Mouse (Mus musculus) spleen, adult 2 months (tissue): ENCODE data around the gene Reps2. TPM values are rescaled to one million over a fixed set of nuclear protein-coding genes. Genes with fewer than 3 reads are reported as not detected.
A peak's percentile ranks its signal among the peaks of the same experiment; 100 is the strongest.

Experiments
- DNase-seq, 2 experiments: peaks; one replicate each; pipeline versions ENCODE4 v3.0.0 to v3.0.0-alpha.2; 2012 to 2021; ENCODE audit warnings: low spot score in 2 of 2, low read depth in 1 of 2
- H3K27ac ChIP-seq: fragments of 200-500 bp; 2 replicates; pipeline ENCODE4 v1.5.1; 2012; ENCODE audit warnings: low read length, inconsistent platforms; ENCODE audit not compliant: insufficient read depth
- H3K27me3 ChIP-seq: fragments of 200-500 bp; 2 replicates; pipeline ENCODE4 v1.6.1; 2012; ENCODE audit warnings: mild to moderate bottlenecking, moderate library complexity, low read length, inconsistent platforms; ENCODE audit not compliant: control insufficient read depth, insufficient read depth
- H3K36me3 ChIP-seq: fragments of 200-500 bp; 2 replicates; pipeline ENCODE4 v1.6.1; 2012; ENCODE audit warnings: mild to moderate bottlenecking, low read length, inconsistent platforms; ENCODE audit not compliant: control insufficient read depth, insufficient read depth
- H3K4me1 ChIP-seq: fragments of 200-500 bp; 2 replicates; pipeline ENCODE4 v1.6.1; 2011; ENCODE audit warnings: inconsistent platforms; ENCODE audit not compliant: control insufficient read depth, insufficient read depth, insufficient read length
- H3K4me3 ChIP-seq: fragments of 200-500 bp; 2 replicates; pipeline ENCODE4 v1.5.1; 2011; ENCODE audit warnings: mild to moderate bottlenecking, inconsistent platforms; ENCODE audit not compliant: insufficient read depth, insufficient read length; ENCODE audit errors: extremely low read depth
- CTCF ChIP-seq: fragments of 200-500 bp; IDR thresholded peaks from 2 replicates; pipeline ENCODE4 v1.5.1; 2011; ENCODE audit warnings: mild to moderate bottlenecking, inconsistent platforms; ENCODE audit not compliant: insufficient read depth, insufficient read length, insufficient replicate concordance; ENCODE audit errors: extremely low read depth
- POLR2A ChIP-seq: fragments of 200-500 bp; IDR thresholded peaks from 2 replicates; pipeline ENCODE4 v1.6.1; 2011; ENCODE audit warnings: low read depth, low read length, inconsistent platforms
- WGBS: fragments of 180-500 bp; shearing (Covaris S2); methylation state at CpG from one replicate; pipeline ENCODE4 v1.1.7; 2018; 5-methylcytosine and 5-hydroxymethylcytosine counted together
- polyA plus RNA-seq: library from polyadenylated mRNA; depleted of rRNA; stranded (reverse); fragments of >200 nt; gene quantifications from 2 replicates; pipeline ENCODE4 v1.2.3, GENCODE M21; 2012; rRNA removed

Gene Reps2
- 0.20 and 0.23 TPM in 2 replicates for polyA plus RNA-seq

GRCm38 (mm10) chrX:162643091-162643788 lies at the start of gene Reps2:
Gene Reps2, minus strand, starts transcription at chrX:162643649.
- no peak within 1 kb of the TSS for H3K27ac ChIP-seq
- no peaks in the 10 kb centered on the region for H3K27me3 ChIP-seq
- DNase-seq, result peak in 1 of 2 experiments; percentile 32
- 25% methylated on average over 57 of the region's 61 CpGs for WGBS
- H3K4me1 ChIP-seq, result peaks cover 2% of the 10 kb centered on the region; the same call in 1 of the 2 replicates
- H3K4me3 ChIP-seq, result peak within 1 kb of the TSS; percentile 51
- H3K36me3 ChIP-seq, result no peaks in the 10 kb centered on the region
- TF ChIP-seq CTCF (no peak), POLR2A (no peak)

GRCm38 (mm10) chrX:162691272-162691671 lies 47.8 kb upstream of the Reps2 start:
- Histone ChIP-seq H3K27me3 (no peaks in the 10 kb centered on the region), H3K4me1 (no peaks in the 10 kb centered on the region), H3K36me3 (no peaks in the 10 kb centered on the region), H3K4me3 (no peak overlapping the region), H3K27ac (no peak overlapping the region)
- TF ChIP-seq CTCF (no peak), POLR2A (no peak)
- no peak for DNase-seq
- WGBS, result 27% methylated on average over 2 of the region's 2 CpGs

- H3K4me3 ChIP-seq, result no peak overlapping the region
- DNase-seq, result no peak
- no peaks in the 10 kb centered on the region for H3K27me3 ChIP-seq
- no peaks in the 10 kb centered on the region for H3K4me1 ChIP-seq
- TF ChIP-seq CTCF (no peak), POLR2A (no peak)
- H3K36me3 ChIP-seq, result no peaks in the 10 kb centered on the region
- no peak overlapping the region for H3K27ac ChIP-seq
- WGBS, result 89% methylated on average over 1 of the region's 1 CpGs
Measured at GRCm38 (mm10) chrX:162685394-162685793, 41.9 kb upstream of the Reps2 start.

GRCm38 (mm10) chrX:162679506-162679905 lies 36.1 kb upstream of the Reps2 start:
- Histone ChIP-seq H3K4me1 (no peaks in the 10 kb centered on the region), H3K36me3 (no peaks in the 10 kb centered on the region), H3K27ac (no peak overlapping the region), H3K27me3 (no peaks in the 10 kb centered on the region), H3K4me3 (no peak overlapping the region)
- no peak for DNase-seq
- no peak for TF ChIP-seq POLR2A
- TF ChIP-seq CTCF, result no peak
- WGBS, result 80% methylated on average over 2 of the region's 2 CpGs

- H3K4me3 ChIP-seq, result no peak overlapping the region
- H3K27me3 ChIP-seq, result no peaks in the 10 kb centered on the region
- no peaks in the 10 kb centered on the region for H3K4me1 ChIP-seq
- TF ChIP-seq CTCF, result no peak
- no peak for TF ChIP-seq POLR2A
- no peak overlapping the region for H3K27ac ChIP-seq
- no peak for DNase-seq
- no peaks in the 10 kb centered on the region for H3K36me3 ChIP-seq
- WGBS, result 81% methylated on average over 2 of the region's 2 CpGs
Measured at GRCm38 (mm10) chrX:162678820-162679219, 35.4 kb upstream of the Reps2 start.

GRCm38 (mm10) chrX:162666166-162666565 lies 22.7 kb upstream of the Reps2 start:
- Histone ChIP-seq H3K27me3 (no peaks in the 10 kb centered on the region), H3K4me3 (no peak overlapping the region), H3K4me1 (no peaks in the 10 kb centered on the region), H3K36me3 (no peaks in the 10 kb centered on the region), H3K27ac (no peak overlapping the region)
- no peak for DNase-seq
- WGBS, result 82% methylated on average over 2 of the region's 2 CpGs
- TF ChIP-seq POLR2A (no peak), CTCF (no peak)

GRCm38 (mm10) chrX:162660182-162660581 lies 16.7 kb upstream of the Reps2 start:
- H3K36me3 ChIP-seq, result no peaks in the 10 kb centered on the region
- WGBS, result 62% methylated on average over 1 of the region's 1 CpGs
- no peak overlapping the region for H3K27ac ChIP-seq
- no peak for DNase-seq
- TF ChIP-seq CTCF (no peak), POLR2A (no peak)
- no peaks in the 10 kb centered on the region for H3K27me3 ChIP-seq
- no peak overlapping the region for H3K4me3 ChIP-seq
- H3K4me1 ChIP-seq, result no peaks in the 10 kb centered on the region
